Mouse (Mus musculus): ENCODE results near the gene Bloc1s4. TPM values are rescaled to one million over a fixed set of nuclear protein-coding genes. Genes with fewer than 3 reads are reported as not detected.

The Bloc1s4 gene
- total RNA-seq, 2 experiments from 2014 or later, result 12.5 to 14.3 TPM

- peak in 1 of 2 experiments; percentile 53 for DNase-seq
- intact Hi-C loops (cut with DNase I), result no loop called here
Observed at GRCm38 (mm10) chr5:36720710-36721375, 27.6 kb downstream of the Bloc1s4 start.

DNA sequence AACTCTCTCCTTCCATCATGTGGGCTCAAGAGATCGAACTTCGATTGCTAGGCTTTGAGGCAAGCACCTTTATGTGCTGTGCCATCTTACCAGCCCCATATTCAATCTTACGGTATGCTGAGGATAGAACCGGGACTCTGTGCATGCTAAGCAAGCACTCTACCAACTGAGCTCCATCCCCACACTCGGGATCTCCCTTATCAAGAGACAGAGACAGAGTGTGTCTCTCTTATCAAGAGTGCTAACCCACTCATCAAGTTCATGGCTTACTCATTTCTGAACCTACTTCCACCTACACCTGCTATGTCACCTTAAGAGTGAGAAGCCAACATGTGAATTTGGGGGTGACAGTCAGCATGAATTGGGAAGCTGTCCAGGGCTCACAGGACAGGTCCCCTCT lies 28.2 kb downstream of the Bloc1s4 start:
- DNase-seq, result no peak
- intact Hi-C loops (cut with DNase I), result no loop called here

DNA sequence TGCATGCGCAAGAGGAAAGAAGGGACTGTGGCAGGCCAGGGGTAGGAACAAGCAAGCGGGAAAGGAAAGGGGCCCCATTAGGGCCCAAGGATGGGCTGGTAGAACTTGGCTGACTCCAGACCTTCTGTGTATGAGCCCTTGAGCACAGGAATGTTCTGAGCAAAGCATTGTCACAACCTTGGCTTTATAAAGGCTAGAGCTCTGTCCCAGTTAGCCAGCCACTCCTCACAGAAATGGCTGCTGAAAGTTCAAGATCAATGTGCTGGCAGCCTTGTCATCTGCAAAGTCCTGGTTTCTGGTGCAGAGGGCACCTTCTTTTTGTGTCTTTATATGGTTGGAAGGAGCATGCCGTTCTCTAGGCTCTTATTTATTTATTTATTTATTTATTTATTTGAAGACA lies 28.8 kb downstream of the Bloc1s4 start:
- no peak for DNase-seq
- intact Hi-C loops (cut with DNase I), result no loop called here

GRCm38 (mm10) chr5:36719135-36719534 lies 29.3 kb downstream of the Bloc1s4 start:
- intact Hi-C loops (cut with DNase I), result no loop called here
- DNase-seq, result no peak

DNA sequence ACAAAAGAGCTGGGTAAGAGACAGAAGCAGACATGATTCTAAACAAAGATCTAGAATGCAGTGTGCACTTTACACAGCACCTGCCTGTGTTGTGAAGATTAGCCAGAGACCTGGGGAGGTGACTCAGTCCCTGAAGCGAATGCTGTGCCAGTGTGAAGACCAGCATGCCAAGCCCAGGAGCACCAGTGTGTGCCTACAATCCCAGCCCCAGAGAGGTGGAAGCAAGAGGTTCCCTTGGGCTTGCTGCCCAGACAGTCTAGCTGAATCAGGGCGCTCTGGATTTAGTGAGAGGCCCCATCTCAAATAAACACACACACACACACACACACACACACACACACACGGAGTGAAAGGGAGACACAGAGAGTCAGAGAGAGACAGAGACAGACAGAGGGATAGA lies 30.6 kb downstream of the Bloc1s4 start:
- DNase-seq, result no peak
- intact Hi-C loops (cut with DNase I), result no loop called here

- DNase-seq, result no peak
- intact Hi-C loops (cut with DNase I), result no loop called here
Observed at GRCm38 (mm10) chr5:36716816-36717215, 31.6 kb downstream of the Bloc1s4 start.

DNA sequence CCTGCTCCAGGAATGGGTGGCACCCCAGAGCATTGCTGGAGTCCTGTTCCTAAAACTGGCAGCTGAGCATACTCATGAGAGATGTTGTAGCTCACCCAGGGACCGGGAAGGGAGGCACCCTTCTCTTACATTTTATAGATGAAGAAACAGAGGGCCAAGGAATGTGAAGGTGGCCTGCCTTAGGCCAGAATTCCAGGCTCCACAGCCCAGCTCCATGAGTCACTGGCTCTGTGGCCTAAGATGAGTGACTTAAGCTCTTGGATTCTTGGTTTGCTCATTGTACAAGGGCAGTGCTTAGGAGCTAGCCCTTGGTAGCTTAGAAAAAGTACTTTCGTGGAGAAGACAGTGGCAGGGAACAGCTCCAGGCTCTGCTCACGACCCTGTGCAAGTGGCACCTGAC lies 33.6 kb downstream of the Bloc1s4 start:
- DNase-seq, result no peak
- intact Hi-C loops (cut with DNase I), result no loop called here

DNA sequence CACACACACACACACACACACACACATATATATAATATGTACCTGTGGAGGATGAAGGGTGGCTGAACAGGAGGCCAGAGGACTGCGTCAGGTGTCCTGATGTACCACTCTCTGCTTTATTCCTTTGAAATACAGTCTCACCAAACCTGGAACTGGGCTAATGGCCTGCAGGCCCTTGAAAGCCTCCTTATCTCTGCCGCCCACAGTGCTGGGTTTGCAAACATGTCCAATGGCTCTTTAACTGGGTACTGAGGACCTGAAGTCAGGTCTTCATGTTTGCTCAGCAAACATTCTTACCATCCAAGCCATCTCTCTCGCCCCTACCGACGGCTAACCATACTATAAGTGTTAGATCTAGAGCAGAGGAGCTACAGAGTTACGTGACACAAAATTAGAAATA lies 34.8 kb downstream of the Bloc1s4 start:
- intact Hi-C loops (cut with DNase I), result loop anchor here (2.0 kb wide), 2 partner anchors 17 to 25 kb away; partner anchors contain the start of gene D5Ertd579e
- DNase-seq, result no peak

- DNase-seq, result peak; percentile 94
- intact Hi-C loops (cut with DNase I), result loop anchor here (2.0 kb wide), 2 partner anchors 16 to 26 kb away; partner anchors contain the start of gene D5Ertd579e
Observed at GRCm38 (mm10) chr5:36712553-36713534, 35.6 kb downstream of the Bloc1s4 start.

DNA sequence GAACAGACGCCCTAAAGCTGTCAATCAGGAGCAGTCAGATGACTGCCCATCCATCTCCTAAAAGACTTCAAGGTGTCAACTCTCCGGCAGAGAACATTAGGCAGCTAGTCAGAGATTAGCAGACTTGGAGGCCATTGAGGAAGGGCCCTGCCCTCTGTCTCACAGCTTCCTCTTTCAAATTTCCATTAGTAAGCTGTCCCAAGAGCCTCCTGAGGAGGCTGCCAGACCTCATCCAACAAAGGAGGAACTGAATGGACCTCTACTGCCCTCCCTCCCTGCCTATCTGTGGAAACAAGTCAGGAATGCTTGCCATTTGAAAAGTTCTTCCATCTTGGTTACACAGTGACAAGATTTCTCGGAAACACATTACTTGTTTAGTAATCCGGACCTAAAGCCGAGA lies 36.6 kb downstream of the Bloc1s4 start:
- intact Hi-C loops (cut with DNase I), result loop anchor here (2.0 kb wide), 2 partner anchors 15 to 27 kb away; partner anchors contain the start of gene D5Ertd579e
- DNase-seq, result no peak

- DNase-seq, result no peak
- intact Hi-C loops (cut with DNase I), result no loop called here
Observed at GRCm38 (mm10) chr5:36705792-36706191, 42.7 kb downstream of the Bloc1s4 start.

- intact Hi-C loops (cut with DNase I), result no loop called here
- no peak for DNase-seq
Observed at GRCm38 (mm10) chr5:36705390-36705789, 43.1 kb downstream of the Bloc1s4 start.

DNA sequence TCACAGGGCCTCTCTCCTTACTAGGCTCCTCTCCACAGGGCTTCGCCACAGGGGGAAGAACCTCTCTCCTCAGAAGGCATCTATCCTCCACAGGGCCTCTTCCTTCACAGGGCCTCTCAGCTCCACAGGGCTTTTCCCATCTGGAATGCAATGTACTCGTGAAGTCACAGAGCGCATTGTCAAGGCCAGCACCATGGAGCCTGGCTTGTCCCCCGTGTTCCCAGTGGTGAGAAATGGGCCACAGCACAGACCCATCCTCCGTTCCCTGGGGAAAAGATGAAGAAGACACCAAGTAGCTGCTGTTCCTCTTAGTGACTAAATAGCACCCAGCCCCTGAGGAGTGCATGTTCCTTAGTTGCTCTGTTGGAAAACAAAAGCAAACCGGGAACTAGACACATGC lies 43.8 kb downstream of the Bloc1s4 start:
- intact Hi-C loops (cut with DNase I), result no loop called here
- DNase-seq, result no peak

GRCm38 (mm10) chr5:36700939-36701620 lies 47.4 kb downstream of the Bloc1s4 start:
- DNase-seq, result peak in 1 of 2 experiments; percentile 61
- intact Hi-C loops (cut with DNase I), result no loop called here

GRCm38 (mm10) chr5:36698689-36699088 lies 49.8 kb downstream of the Bloc1s4 start:
- no peak for DNase-seq
- intact Hi-C loops (cut with DNase I), result loop anchor here (1.0 kb wide), 1 partner anchor 35 kb away; no protein-coding TSS in a partner anchor

- intact Hi-C loops (cut with DNase I), result loop anchor here (1.0 kb wide), 1 partner anchor 35 kb away; no protein-coding TSS in a partner anchor
Observed at GRCm38 (mm10) chr5:36698067-36698670, 50.3 kb downstream of the Bloc1s4 start.

More at GRCm38 (mm10) chr5:36698067-36698670, 50.3 kb downstream of the Bloc1s4 start:
- DNase-seq, result no peak

All from heart, postnatal 10 days (tissue).